Mouse (Mus musculus): ENCODE data around the gene Kcnq5. TPM values are rescaled to one million over a fixed set of nuclear protein-coding genes. Genes with fewer than 3 reads are reported as not detected.

Gene Kcnq5
- polyA plus RNA-seq, 1 experiment from 2014 or later = 2.7 TPM

GRCm38 (mm10) chr1:21521475-21521874 is 440.3 kb downstream of the Kcnq5 start:
- no peaks in the 10 kb centered on the region for H3K27me3 ChIP-seq
- H3K36me3 ChIP-seq = no peaks in the 10 kb centered on the region
- H3K4me1 ChIP-seq = peaks cover 5% of the 10 kb centered on the region
- no peak overlapping the region for H3K4me3 ChIP-seq
- peak; percentile 36; the same call in 1 of the 2 replicates for ATAC-seq (ENCODE audit: low FRiP score, low read depth)
- no peak overlapping the region for H3K4me2 ChIP-seq (replicated peaks)
- H3K9ac ChIP-seq = no peak overlapping the region
- no peak overlapping the region for H3K27ac ChIP-seq
- no peaks in the 10 kb centered on the region for H3K9me3 ChIP-seq
- 26% methylated on average over 8 of the region's 8 CpGs for WGBS

DNA sequence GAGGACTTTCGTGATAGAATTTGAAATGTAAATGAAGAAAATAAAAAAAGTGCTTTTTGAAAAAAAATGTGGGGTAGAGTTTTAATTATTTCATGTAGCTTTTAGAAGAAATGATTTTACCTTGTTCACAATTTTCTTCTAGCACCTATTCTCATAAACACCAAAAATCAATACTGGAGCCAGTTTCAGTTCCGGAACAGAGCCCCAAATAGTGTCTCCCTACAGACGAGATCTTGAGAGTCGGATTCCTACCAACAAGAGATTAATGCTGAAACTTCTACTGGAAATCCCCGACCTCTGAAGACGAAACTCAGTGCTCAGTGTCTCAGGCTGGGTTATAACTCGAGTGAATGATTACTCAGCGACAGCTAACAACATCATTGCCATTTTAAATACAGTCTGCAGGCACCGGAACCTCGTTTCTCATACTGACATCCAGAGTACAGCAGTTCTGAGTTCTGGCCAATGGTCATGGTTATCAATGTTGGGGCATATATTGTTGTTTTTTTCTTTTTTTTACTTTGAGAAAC is 441.6 kb downstream of the Kcnq5 start:
- WGBS = 83% methylated on average over 10 of the region's 10 CpGs
- Histone ChIP-seq H3K36me3 (no peaks in the 10 kb centered on the region), H3K4me3 (no peak overlapping the region), H3K4me1 (peaks cover 5% of the 10 kb centered on the region), H3K9ac (no peak overlapping the region), H3K27ac (no peak overlapping the region), H3K27me3 (no peaks in the 10 kb centered on the region), H3K4me2 (replicated peaks) (no peak overlapping the region), H3K9me3 (no peaks in the 10 kb centered on the region)
- ATAC-seq (ENCODE audit: low FRiP score, low read depth) = no peak

DNA sequence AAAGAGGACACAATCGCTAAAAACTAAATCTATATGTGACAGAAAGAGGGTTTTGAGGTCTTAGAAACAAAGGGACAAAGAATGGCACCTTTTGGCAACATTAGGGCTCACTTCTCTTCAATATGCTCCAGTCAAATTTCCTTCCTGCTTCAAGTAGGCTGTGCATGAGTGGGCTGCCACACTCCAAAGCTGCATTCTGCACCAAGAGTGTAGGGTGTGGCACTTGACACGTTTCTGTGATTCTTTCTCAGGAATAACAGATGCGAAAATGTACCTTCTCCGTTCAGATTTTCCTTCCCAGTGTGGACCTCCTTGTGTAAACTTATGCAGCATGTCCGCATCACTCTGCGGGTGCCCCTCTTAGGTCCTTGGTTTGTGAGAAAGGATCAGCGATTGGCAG is 455.1 kb downstream of the Kcnq5 start:
- Histone ChIP-seq H3K9me3 (no peaks in the 10 kb centered on the region), H3K27ac (no peak overlapping the region), H3K4me3 (no peak overlapping the region), H3K4me2 (replicated peaks) (no peak overlapping the region), H3K36me3 (no peaks in the 10 kb centered on the region), H3K9ac (no peak overlapping the region), H3K4me1 (no peaks in the 10 kb centered on the region), H3K27me3 (no peaks in the 10 kb centered on the region)
- WGBS = 79% methylated on average over 7 of the region's 7 CpGs
- ATAC-seq (ENCODE audit: low FRiP score, low read depth) = no peak

- Histone ChIP-seq H3K9me3 (no peaks in the 10 kb centered on the region), H3K27me3 (no peaks in the 10 kb centered on the region), H3K9ac (no peak overlapping the region), H3K27ac (peak overlapping the region; percentile 28; the same call in 1 of the 2 replicates), H3K4me2 (replicated peaks) (peak overlapping the region; percentile 43), H3K36me3 (no peaks in the 10 kb centered on the region), H3K4me1 (peaks cover 12% of the 10 kb centered on the region; the same call in 1 of the 2 replicates), H3K4me3 (no peak overlapping the region)
- WGBS = 31% methylated on average over 10 of the region's 10 CpGs
- peak; percentile 87 for ATAC-seq (ENCODE audit: low FRiP score, low read depth)
Measured at GRCm38 (mm10) chr1:21499815-21500534, 461.8 kb downstream of the Kcnq5 start.

DNA sequence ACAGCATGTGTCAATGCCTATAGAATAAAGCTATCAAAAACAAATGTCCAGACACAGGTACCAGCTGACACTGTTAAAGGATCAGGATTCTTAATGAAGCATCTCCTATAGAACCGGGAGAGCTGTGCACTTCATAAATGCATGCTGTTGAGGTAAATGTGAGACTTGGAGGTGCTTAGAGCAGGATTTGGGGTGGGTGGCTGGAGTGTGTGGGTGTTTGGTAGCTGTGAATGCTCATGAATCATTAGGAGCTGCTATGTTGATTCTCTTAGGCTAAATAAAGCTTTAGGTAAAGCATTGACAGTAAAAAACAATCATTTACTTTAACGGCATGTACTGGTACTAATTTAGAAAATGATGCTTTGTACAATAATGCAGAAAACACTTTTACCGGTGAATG is 465.4 kb downstream of the Kcnq5 start:
- 75% methylated on average over 3 of the region's 3 CpGs for WGBS
- ATAC-seq (ENCODE audit: low FRiP score, low read depth) = no peak

DNA sequence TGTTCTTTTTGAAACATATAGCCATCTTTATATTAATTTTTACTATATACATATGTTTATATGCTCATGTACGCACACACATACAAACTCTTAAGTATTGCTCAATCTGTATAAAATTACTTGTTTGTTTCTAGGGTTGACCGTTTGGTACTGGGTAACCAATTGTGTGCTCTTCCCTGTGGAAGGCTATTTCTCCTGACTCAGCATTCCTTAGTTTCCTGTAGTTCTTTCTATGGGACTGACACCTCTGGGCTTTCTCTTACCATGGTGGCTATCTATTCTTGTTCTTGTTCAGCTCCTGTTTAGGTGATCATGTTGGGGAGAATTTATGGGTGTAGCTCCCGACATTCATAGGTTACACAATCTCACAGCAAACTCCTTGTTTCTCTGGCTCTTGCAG is 473.1 kb downstream of the Kcnq5 start:
- Histone ChIP-seq H3K36me3 (no peaks in the 10 kb centered on the region), H3K27ac (no peak overlapping the region), H3K4me1 (no peaks in the 10 kb centered on the region), H3K4me2 (replicated peaks) (no peak overlapping the region), H3K27me3 (no peaks in the 10 kb centered on the region), H3K9me3 (0 out of 2 replicates have a peak, but pooled peaks cover 2% of the 10 kb centered on the region), H3K4me3 (no peak overlapping the region), H3K9ac (no peak overlapping the region)
- no peak for ATAC-seq (ENCODE audit: low FRiP score, low read depth)
- 87% methylated on average over 3 of the region's 3 CpGs for WGBS

More for the DNA sequence above, 465.4 kb downstream of the Kcnq5 start:
- no peaks in the 10 kb centered on the region for H3K9me3 ChIP-seq
- H3K9ac ChIP-seq = no peak overlapping the region
- no peaks in the 10 kb centered on the region for H3K36me3 ChIP-seq
- H3K27ac ChIP-seq = no peak overlapping the region
- no peaks in the 10 kb centered on the region for H3K27me3 ChIP-seq
- no peak overlapping the region for H3K4me3 ChIP-seq
- H3K4me2 ChIP-seq (replicated peaks) = no peak overlapping the region
- peaks cover 12% of the 10 kb centered on the region; the same call in 1 of the 2 replicates for H3K4me1 ChIP-seq

- no peak for ATAC-seq (ENCODE audit: low FRiP score, low read depth)
- H3K27me3 ChIP-seq = no peaks in the 10 kb centered on the region
- no peak overlapping the region for H3K27ac ChIP-seq
- H3K9ac ChIP-seq = no peak overlapping the region
- H3K4me2 ChIP-seq (replicated peaks) = no peak overlapping the region
- no peaks in the 10 kb centered on the region for H3K4me1 ChIP-seq
- no peak overlapping the region for H3K4me3 ChIP-seq
- 0 out of 2 replicates have a peak, but pooled peaks cover 2% of the 10 kb centered on the region for H3K9me3 ChIP-seq
- WGBS = 36% methylated on average over 5 of the region's 5 CpGs
- no peaks in the 10 kb centered on the region for H3K36me3 ChIP-seq
Measured at GRCm38 (mm10) chr1:21486266-21486665, 475.5 kb downstream of the Kcnq5 start.

DNA sequence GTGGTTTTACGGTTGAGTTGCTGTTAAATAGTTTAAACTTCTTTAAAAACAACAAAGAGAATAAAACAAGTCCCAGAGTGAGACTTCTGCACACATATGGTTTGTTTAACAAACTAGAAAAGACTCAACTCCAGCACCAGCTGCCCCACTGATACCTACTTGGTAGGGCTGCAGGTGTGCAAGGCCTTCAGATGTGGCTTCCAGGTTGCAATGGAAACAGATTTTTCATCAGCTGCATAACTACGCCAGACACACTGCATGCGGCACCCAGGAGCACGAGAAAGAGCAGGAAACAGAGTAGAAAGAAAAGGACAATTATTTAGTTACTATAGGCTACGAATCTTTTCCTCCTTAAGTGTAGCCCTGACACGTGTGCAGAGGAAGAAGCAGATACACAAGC is 492.4 kb downstream of the Kcnq5 start:
- H3K4me3 ChIP-seq = no peak overlapping the region
- 62% methylated on average over 6 of the region's 6 CpGs for WGBS

GRCm38 (mm10) chr1:21466431-21466830 is 495.3 kb downstream of the Kcnq5 start:
- ATAC-seq (ENCODE audit: low FRiP score, low read depth) = no peak
- no peak overlapping the region for H3K4me2 ChIP-seq (replicated peaks)
- no peak overlapping the region for H3K4me3 ChIP-seq
- 86% methylated on average over 4 of the region's 4 CpGs for WGBS
- no peak overlapping the region for H3K9ac ChIP-seq
- no peak overlapping the region for H3K27ac ChIP-seq
- 0 out of 2 replicates have a peak, but pooled peaks cover 5% of the 10 kb centered on the region for H3K4me1 ChIP-seq
- no peaks in the 10 kb centered on the region for H3K27me3 ChIP-seq
- no peaks in the 10 kb centered on the region for H3K36me3 ChIP-seq
- no peaks in the 10 kb centered on the region for H3K9me3 ChIP-seq

More for the DNA sequence above, 492.4 kb downstream of the Kcnq5 start:
- H3K36me3 ChIP-seq = no peaks in the 10 kb centered on the region
- H3K27ac ChIP-seq = no peak overlapping the region
- H3K4me1 ChIP-seq = 0 out of 2 replicates have a peak, but pooled peaks cover 5% of the 10 kb centered on the region
- ATAC-seq (ENCODE audit: low FRiP score, low read depth) = no peak
- H3K9me3 ChIP-seq = no peaks in the 10 kb centered on the region
- H3K27me3 ChIP-seq = no peaks in the 10 kb centered on the region
- no peak overlapping the region for H3K9ac ChIP-seq
- H3K4me2 ChIP-seq (replicated peaks) = no peak overlapping the region

DNA sequence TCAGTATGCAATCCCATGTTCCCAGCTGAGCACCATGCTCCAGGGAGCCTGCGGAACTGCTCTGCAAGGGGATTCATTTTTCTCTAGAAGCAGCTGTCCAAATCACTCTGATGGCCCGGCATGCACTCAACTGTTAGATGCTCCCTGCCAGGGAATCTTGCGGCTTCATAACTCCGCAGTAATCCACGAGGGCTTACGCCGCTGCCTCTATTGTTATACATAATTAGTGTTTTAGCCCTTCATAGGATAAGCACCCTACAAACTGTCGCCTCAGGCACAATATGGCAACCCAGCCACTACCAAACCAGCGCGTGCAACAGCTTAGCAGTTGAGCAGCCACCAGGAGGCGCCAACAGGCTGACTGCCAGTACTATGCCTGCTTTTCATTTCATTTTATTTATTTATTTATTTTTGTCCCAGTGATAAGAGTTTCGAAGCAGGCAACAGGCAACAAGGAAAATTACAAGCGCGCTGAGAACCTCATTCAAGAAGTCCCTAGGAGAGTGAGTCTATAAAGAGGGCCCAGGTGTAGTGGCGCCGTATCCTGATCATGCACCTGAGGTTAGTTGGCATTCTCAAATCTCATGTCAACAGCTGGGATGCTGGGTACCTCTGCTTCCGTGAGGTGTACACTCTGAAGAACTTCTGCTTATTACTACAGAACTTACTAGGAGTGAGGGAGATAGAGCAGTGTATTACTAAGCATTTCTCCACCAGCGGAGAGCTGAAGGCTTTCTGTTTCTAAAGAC is 500.6 kb downstream of the Kcnq5 start:
- no peaks in the 10 kb centered on the region for H3K36me3 ChIP-seq
- no peaks in the 10 kb centered on the region for H3K4me1 ChIP-seq
- H3K4me2 ChIP-seq (replicated peaks) = no peak overlapping the region
- H3K9me3 ChIP-seq = no peaks in the 10 kb centered on the region
- H3K9ac ChIP-seq = no peak overlapping the region
- no peak overlapping the region for H3K4me3 ChIP-seq
- 56% methylated on average over 18 of the region's 18 CpGs for WGBS
- no peaks in the 10 kb centered on the region for H3K27me3 ChIP-seq
- ATAC-seq (ENCODE audit: low FRiP score, low read depth) = peak; percentile 64; the same call in 1 of the 2 replicates
- H3K27ac ChIP-seq = no peak overlapping the region

GRCm38 (mm10) chr1:21458581-21458980 is 503.2 kb downstream of the Kcnq5 start:
- H3K4me2 ChIP-seq (replicated peaks) = no peak overlapping the region
- no peaks in the 10 kb centered on the region for H3K9me3 ChIP-seq
- no peaks in the 10 kb centered on the region for H3K27me3 ChIP-seq
- ATAC-seq (ENCODE audit: low FRiP score, low read depth) = no peak
- no peaks in the 10 kb centered on the region for H3K4me1 ChIP-seq
- no peak overlapping the region for H3K27ac ChIP-seq
- H3K36me3 ChIP-seq = no peaks in the 10 kb centered on the region
- H3K4me3 ChIP-seq = no peak overlapping the region
- WGBS = 82% methylated on average over 8 of the region's 8 CpGs
- H3K9ac ChIP-seq = no peak overlapping the region

DNA sequence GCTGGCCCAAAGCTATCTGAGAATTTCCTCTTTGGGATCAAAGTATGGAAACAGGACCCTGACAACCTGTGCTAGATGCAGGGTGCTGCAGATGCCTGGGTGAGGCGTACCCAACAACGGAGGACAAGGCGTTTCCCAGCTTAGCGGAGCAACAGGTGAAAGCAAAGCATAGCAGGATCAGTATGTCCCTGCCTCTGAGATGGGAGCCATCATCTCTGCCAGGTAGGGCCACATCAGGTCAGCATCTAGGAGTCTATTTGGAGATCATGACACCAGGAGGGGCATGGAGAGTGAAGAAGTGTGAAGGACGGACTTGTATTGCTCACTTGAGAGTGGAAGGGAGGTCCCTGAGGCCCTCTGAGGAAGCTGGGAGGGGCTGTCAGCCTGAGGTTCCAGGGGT is 505.8 kb downstream of the Kcnq5 start:
- ATAC-seq (ENCODE audit: low FRiP score, low read depth) = no peak
- H3K9ac ChIP-seq = no peak overlapping the region
- WGBS = 88% methylated on average over 5 of the region's 5 CpGs

More for the DNA sequence above, 505.8 kb downstream of the Kcnq5 start:
- no peaks in the 10 kb centered on the region for H3K9me3 ChIP-seq
- no peaks in the 10 kb centered on the region for H3K27me3 ChIP-seq
- no peaks in the 10 kb centered on the region for H3K36me3 ChIP-seq
- H3K27ac ChIP-seq = no peak overlapping the region
- H3K4me1 ChIP-seq = no peaks in the 10 kb centered on the region
- no peak overlapping the region for H3K4me3 ChIP-seq
- H3K4me2 ChIP-seq (replicated peaks) = no peak overlapping the region

All from limb, embryonic 13.5 days (tissue).